Mouse (Mus musculus) limb, embryonic 13.5 days (tissue): ENCODE data around the gene Zfp846. TPM values are rescaled to one million over a fixed set of nuclear protein-coding genes. Genes with fewer than 3 reads are reported as not detected.
A peak's percentile ranks its signal among the peaks of the same experiment; 100 is the strongest.
"Not testable (repeated sequence)": the region's sequence is repeated elsewhere in the genome, so short reads cannot be mapped to it uniquely, and the experiment has no call there.

Source experiments
- ATAC-seq: fragments of 200-750 bp; cut with Nextera tagmentation; 2 replicates; pipeline ENCODE4 v1.8.0; 2017; ENCODE audit warnings: low read depth, moderate number of reproducible peaks, moderate TSS enrichment; ENCODE audit not compliant: low FRiP score
- H3K27ac ChIP-seq: fragments of 300-500 bp; sonication (generic); 2 replicates; pipeline ENCODE4 v1.5.1; 2015; ENCODE audit warnings: inconsistent platforms, mild to moderate bottlenecking, moderate library complexity
- H3K27me3 ChIP-seq: fragments of 300-500 bp; sonication (generic); 2 replicates; pipeline ENCODE4 v1.6.1; 2015; ENCODE audit warnings: mild to moderate bottlenecking, inconsistent platforms
- H3K36me3 ChIP-seq: fragments of 300-500 bp; sonication (generic); 2 replicates; pipeline ENCODE4 v1.6.1; 2015; ENCODE audit warnings: inconsistent platforms, mild to moderate bottlenecking, moderate library complexity
- H3K4me1 ChIP-seq: fragments of 300-500 bp; sonication (generic); 2 replicates; pipeline ENCODE4 v1.6.1; 2015; ENCODE audit warnings: inconsistent platforms
- H3K4me2 ChIP-seq: fragments of 300-500 bp; sonication (generic); replicated peaks from 2 replicates; pipeline ENCODE4 v1.6.1; 2015; ENCODE audit warnings: inconsistent platforms, mild to moderate bottlenecking, moderate library complexity
- H3K4me3 ChIP-seq: fragments of 300-500 bp; sonication (generic); 2 replicates; pipeline ENCODE4 v1.5.1; 2015; ENCODE audit warnings: moderate library complexity, mild to moderate bottlenecking, inconsistent platforms
- H3K9ac ChIP-seq: fragments of 300-500 bp; sonication (generic); 2 replicates; pipeline ENCODE4 v1.6.1; 2015; ENCODE audit warnings: mild to moderate bottlenecking, inconsistent platforms
- H3K9me3 ChIP-seq: fragments of 300-500 bp; sonication (generic); 2 replicates; pipeline ENCODE4 v1.6.1; 2016; ENCODE audit warnings: inconsistent platforms
- WGBS: fragments of 180-500 bp; shearing (Covaris S2); methylation state at CpG from one replicate; pipeline ENCODE4 v1.1.7; 2015; 5-methylcytosine and 5-hydroxymethylcytosine counted together
- polyA plus RNA-seq: library from polyadenylated mRNA; unstranded; fragments of >200 nt; fragmentation: Nextera tagmentation; extraction: Ambion mirVana; gene quantifications from 2 replicates; pipeline ENCODE4 v1.2.1, GENCODE M21; 2015

The Zfp846 gene
- 25.2 and 28.3 TPM in 2 replicates for polyA plus RNA-seq

GRCm38 (mm10) chr9:20581175-20581634, at the start of gene Zfp846:
TSS of gene Zfp846 (plus strand) at chr9:20581291.
- Histone ChIP-seq H3K4me3 (peak within 1 kb of the TSS; percentile 69), H3K36me3 (peaks cover 22% of the 10 kb centered on the region), H3K9ac (peak within 1 kb of the TSS; percentile 85), H3K4me2 (peak within 1 kb of the TSS; percentile 62), H3K27ac (peak within 1 kb of the TSS; percentile 82; the same call in 1 of the 2 replicates), H3K4me1 (peaks cover 4% of the 10 kb centered on the region; the same call in 1 of the 2 replicates), H3K9me3 (peaks cover 4% of the 10 kb centered on the region; the same call in 1 of the 2 replicates), H3K27me3 (peaks cover 17% of the 10 kb centered on the region)
- WGBS: under 1% methylated on average over 30 of the region's 30 CpGs
- peak; percentile 98 for ATAC-seq

GRCm38 (mm10) chr9:20534326-20534926, 46.7 kb upstream of the Zfp846 start:
- Histone ChIP-seq H3K4me2 (no peak overlapping the region), H3K9ac (no peak overlapping the region), H3K27ac (no peak overlapping the region), H3K9me3 (no peaks in the 10 kb centered on the region), H3K27me3 (peaks cover 8% of the 10 kb centered on the region), H3K36me3 (no peaks in the 10 kb centered on the region), H3K4me1 (no peaks in the 10 kb centered on the region), H3K4me3 (no peak overlapping the region)
- ATAC-seq: no peak
- 74% methylated on average over 8 of the region's 8 CpGs for WGBS

GRCm38 (mm10) chr9:20536598-20536997, 44.5 kb upstream of the Zfp846 start:
- no peaks in the 10 kb centered on the region for H3K9me3 ChIP-seq
- no peaks in the 10 kb centered on the region for H3K4me1 ChIP-seq
- no peak overlapping the region for H3K4me2 ChIP-seq
- no peak overlapping the region for H3K9ac ChIP-seq
- H3K36me3 ChIP-seq: no peaks in the 10 kb centered on the region
- no peak overlapping the region for H3K4me3 ChIP-seq
- no peak for ATAC-seq
- WGBS: 88% methylated on average over 2 of the region's 2 CpGs
- peaks cover 8% of the 10 kb centered on the region for H3K27me3 ChIP-seq
- no peak overlapping the region for H3K27ac ChIP-seq

- WGBS: 26% methylated on average over 6 of the region's 6 CpGs
- Histone ChIP-seq H3K4me1 (no peaks in the 10 kb centered on the region), H3K36me3 (no peaks in the 10 kb centered on the region), H3K27me3 (no peaks in the 10 kb centered on the region; the same call in 1 of the 2 replicates), H3K9me3 (no peaks in the 10 kb centered on the region), H3K9ac (peak overlapping the region; percentile 35), H3K27ac (peak overlapping the region; percentile 87; the same call in 1 of the 2 replicates), H3K4me2 (peak overlapping the region; percentile 70), H3K4me3 (no peak overlapping the region)
- no peak for ATAC-seq
These were observed 37.6 kb upstream of the Zfp846 start for GRCm38 (mm10) chr9:20543496-20543895.

GRCm38 (mm10) chr9:20544070-20544821, 36.8 kb upstream of the Zfp846 start:
- Histone ChIP-seq H3K36me3 (no peaks in the 10 kb centered on the region), H3K9ac (peak overlapping the region; percentile 69), H3K27me3 (no peaks in the 10 kb centered on the region; the same call in 1 of the 2 replicates), H3K4me3 (peak overlapping the region; percentile 46), H3K4me2 (peak overlapping the region; percentile 70), H3K9me3 (no peaks in the 10 kb centered on the region), H3K4me1 (no peaks in the 10 kb centered on the region), H3K27ac (peak overlapping the region; percentile 87)
- 1% methylated on average over 43 of the region's 43 CpGs for WGBS
- ATAC-seq: peak; percentile 92

- no peak for ATAC-seq
- no peaks in the 10 kb centered on the region for H3K36me3 ChIP-seq
- peak overlapping the region; percentile 87; the same call in 1 of the 2 replicates for H3K27ac ChIP-seq
- WGBS: 23% methylated on average over 8 of the region's 8 CpGs
- no peaks in the 10 kb centered on the region for H3K4me1 ChIP-seq
- peak overlapping the region; percentile 46 for H3K4me3 ChIP-seq
- peak overlapping the region; percentile 69 for H3K9ac ChIP-seq
- H3K27me3 ChIP-seq: no peaks in the 10 kb centered on the region
- H3K4me2 ChIP-seq: peak overlapping the region; percentile 70
- no peaks in the 10 kb centered on the region for H3K9me3 ChIP-seq
These were observed 35.9 kb upstream of the Zfp846 start for GRCm38 (mm10) chr9:20545151-20545550.

- H3K9ac ChIP-seq: no peak overlapping the region
- H3K4me1 ChIP-seq: no peaks in the 10 kb centered on the region
- no peak for ATAC-seq
- H3K27ac ChIP-seq: no peak overlapping the region
- peaks cover 3% of the 10 kb centered on the region; the same call in 1 of the 2 replicates for H3K27me3 ChIP-seq
- H3K9me3 ChIP-seq: no peaks in the 10 kb centered on the region
- no peak overlapping the region for H3K4me2 ChIP-seq
- H3K4me3 ChIP-seq: no peak overlapping the region
- 54% methylated on average over 5 of the region's 5 CpGs for WGBS
- H3K36me3 ChIP-seq: no peaks in the 10 kb centered on the region
These were observed 29.3 kb upstream of the Zfp846 start for GRCm38 (mm10) chr9:20551781-20552275.

- H3K27ac ChIP-seq: no peak overlapping the region
- H3K9me3 ChIP-seq: no peaks in the 10 kb centered on the region
- WGBS: 72% methylated on average over 1 of the region's 1 CpGs
- no peak for ATAC-seq
- H3K4me1 ChIP-seq: no peaks in the 10 kb centered on the region
- no peaks in the 10 kb centered on the region for H3K36me3 ChIP-seq
- no peak overlapping the region for H3K4me3 ChIP-seq
- H3K9ac ChIP-seq: no peak overlapping the region
- peaks cover 3% of the 10 kb centered on the region; the same call in 1 of the 2 replicates for H3K27me3 ChIP-seq
- H3K4me2 ChIP-seq: no peak overlapping the region
These were observed 28.4 kb upstream of the Zfp846 start for GRCm38 (mm10) chr9:20552698-20553097.

- H3K4me3 ChIP-seq: no peak overlapping the region
- no peak overlapping the region for H3K9ac ChIP-seq
- peaks cover 9% of the 10 kb centered on the region; the same call in 1 of the 2 replicates for H3K9me3 ChIP-seq
- ATAC-seq: no peak
- no peak overlapping the region for H3K4me2 ChIP-seq
- H3K27me3 ChIP-seq: no peaks in the 10 kb centered on the region
- H3K36me3 ChIP-seq: no peaks in the 10 kb centered on the region
- 86% methylated on average over 5 of the region's 5 CpGs for WGBS
- no peak overlapping the region for H3K27ac ChIP-seq
- no peaks in the 10 kb centered on the region for H3K4me1 ChIP-seq
These were observed 18.9 kb upstream of the Zfp846 start for GRCm38 (mm10) chr9:20562177-20562576.

- H3K4me3 ChIP-seq, H3K27ac ChIP-seq, H3K9ac ChIP-seq, H3K9me3 ChIP-seq, H3K4me2 ChIP-seq, H3K4me1 ChIP-seq, ATAC-seq, H3K36me3 ChIP-seq, H3K27me3 ChIP-seq: not testable (repeated sequence)
- 76% methylated on average over 3 of the region's 3 CpGs for WGBS
These were observed 15.6 kb upstream of the Zfp846 start for GRCm38 (mm10) chr9:20565326-20566030.

GRCm38 (mm10) chr9:20571060-20571459, 10.0 kb upstream of the Zfp846 start:
- Histone ChIP-seq H3K4me2 (no peak overlapping the region), H3K36me3 (no peaks in the 10 kb centered on the region), H3K4me1 (no peaks in the 10 kb centered on the region), H3K9me3 (no peaks in the 10 kb centered on the region), H3K9ac (no peak overlapping the region), H3K4me3 (no peak overlapping the region), H3K27me3 (peaks cover 4% of the 10 kb centered on the region; the same call in 1 of the 2 replicates), H3K27ac (no peak overlapping the region)
- no peak for ATAC-seq

GRCm38 (mm10) chr9:20576591-20576990, 4.5 kb upstream of the Zfp846 start:
- Histone ChIP-seq H3K4me2 (no peak overlapping the region), H3K4me1 (no peaks in the 10 kb centered on the region), H3K27me3 (peaks cover 21% of the 10 kb centered on the region), H3K9ac (no peak overlapping the region), H3K4me3 (no peak overlapping the region), H3K9me3 (no peaks in the 10 kb centered on the region), H3K27ac (no peak overlapping the region), H3K36me3 (no peaks in the 10 kb centered on the region)
- no peak for ATAC-seq
- 77% methylated on average over 2 of the region's 2 CpGs for WGBS
